Mouse (Mus musculus): Measurements from ENCODE around the gene Ak9. TPM values are rescaled to one million over a fixed set of nuclear protein-coding genes. Genes with fewer than 3 reads are reported as not detected.

Gene Ak9
- polyA plus RNA-seq, 1 experiment from 2014 or later, result not detected

Other genes with a start within 250 kb of the Ak9 start
- not detected in 2 replicates for gene Gpr6, start 231.7 kb upstream of the Ak9 start, polyA plus RNA-seq (2015; fragmentation: Nextera tagmentation; extraction: Ambion mirVana)
- 7.0 and 7.5 TPM in 2 replicates for gene Fig4, start 720 bp upstream of the Ak9 start, polyA plus RNA-seq (2015; fragmentation: Nextera tagmentation; extraction: Ambion mirVana)
- gene Zbtb24, start 146.4 kb downstream of the Ak9 start, polyA plus RNA-seq (2015; fragmentation: Nextera tagmentation; extraction: Ambion mirVana), result 4.6 and 4.7 TPM in 2 replicates
- 5.3 and 5.4 TPM in 2 replicates for gene Mical1, start 172.3 kb downstream of the Ak9 start, polyA plus RNA-seq (2015; fragmentation: Nextera tagmentation; extraction: Ambion mirVana)
- gene Smpd2, start 186.4 kb downstream of the Ak9 start, polyA plus RNA-seq (2015; fragmentation: Nextera tagmentation; extraction: Ambion mirVana), result 13.5 and 14.6 TPM in 2 replicates
- gene Ppil6, start 186.5 kb downstream of the Ak9 start, polyA plus RNA-seq (2015; fragmentation: Nextera tagmentation; extraction: Ambion mirVana), result not detected in 2 replicates
- gene Cd164, start 215.4 kb downstream of the Ak9 start, polyA plus RNA-seq (2015; fragmentation: Nextera tagmentation; extraction: Ambion mirVana), result 65.0 and 67.8 TPM in 2 replicates

All from liver, embryonic 16.5 days (tissue).